Mouse (Mus musculus) bone marrow macrophage, adult 2 months (primary cell): Measurements from ENCODE around the gene Slc35e3.

Experiments
- CTCF ChIP-seq: IDR thresholded peaks from 2 replicates; pipeline ENCODE4 v1.5.1; 2012; ENCODE audit warnings: low read depth, mild to moderate bottlenecking, low read length, moderate library complexity
- POLR2A ChIP-seq: IDR thresholded peaks from 2 replicates; pipeline ENCODE4 v1.6.1; 2012; ENCODE audit warnings: mild to moderate bottlenecking, low read depth, low read length, borderline replicate concordance

DNA sequence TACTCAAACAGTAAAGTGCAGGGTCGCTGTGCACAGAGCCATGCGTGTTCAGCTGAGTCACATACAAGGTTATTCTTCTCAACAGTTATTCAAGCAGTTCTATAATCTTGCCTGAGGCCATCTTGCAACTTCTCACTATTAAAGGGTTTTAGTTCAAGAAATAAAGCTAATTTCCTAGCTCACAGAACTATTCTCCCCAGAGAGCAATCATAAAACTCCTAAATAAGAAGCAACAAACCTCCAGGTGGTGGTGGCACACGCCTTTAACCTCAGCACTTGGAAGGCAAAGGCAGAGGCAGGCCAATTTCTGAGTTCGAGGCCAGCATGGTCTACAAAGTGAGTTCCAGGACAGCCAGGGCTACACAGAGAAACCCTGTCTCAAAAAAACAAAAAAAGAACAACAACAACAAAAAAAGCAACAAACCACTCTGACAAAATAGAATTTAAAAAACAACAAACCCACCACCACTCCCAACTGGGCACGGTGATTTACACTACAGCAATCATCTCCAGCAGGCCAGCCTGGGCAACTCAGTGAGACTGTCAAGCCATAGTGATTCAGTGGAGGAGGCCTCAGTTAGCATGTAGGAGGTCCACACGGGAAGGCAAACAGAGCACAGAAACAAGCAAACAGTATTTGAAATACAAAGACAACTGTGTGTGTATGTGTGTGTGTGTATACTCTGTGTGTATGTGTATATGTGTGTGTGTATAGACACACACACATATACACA lies 49.2 kb downstream of the Slc35e3 start:
- no peak for TF ChIP-seq CTCF
- no peak for TF ChIP-seq POLR2A
